Mouse (Mus musculus) forebrain, embryonic 10.5 days (tissue): ENCODE results near the gene Olfr1341. TPM values are rescaled to one million over a fixed set of nuclear protein-coding genes. Genes with fewer than 3 reads are reported as not detected.

Experiments
- DNase-seq: peaks from one replicate; pipeline ENCODE4 v3.0.0-alpha.2; 2017; ENCODE audit warnings: low spot score; ENCODE audit errors: extremely low spot score
- H3K27ac ChIP-seq: fragments of 300-500 bp; sonication (generic); 2 replicates; pipeline ENCODE4 v1.5.1; 2016; ENCODE audit warnings: mild to moderate bottlenecking
- H3K27me3 ChIP-seq: fragments of 300-500 bp; sonication (generic); 2 replicates; pipeline ENCODE4 v1.6.1; 2016; ENCODE audit warnings: mild to moderate bottlenecking; ENCODE audit not compliant: poor library complexity, severe bottlenecking
- H3K36me3 ChIP-seq: fragments of 300-500 bp; sonication (generic); replicated peaks from 2 replicates; pipeline ENCODE4 v1.6.1; 2016; ENCODE audit warnings: mild to moderate bottlenecking, moderate library complexity
- H3K4me1 ChIP-seq: fragments of 300-500 bp; sonication (generic); 2 replicates; pipeline ENCODE4 v1.6.1; 2016
- H3K4me3 ChIP-seq: fragments of 300-500 bp; sonication (generic); 2 replicates; pipeline ENCODE4 v1.5.1; 2016; ENCODE audit warnings: mild to moderate bottlenecking, moderate library complexity
- H3K9me3 ChIP-seq: fragments of 300-500 bp; sonication (generic); 2 replicates; pipeline ENCODE4 v1.6.1; 2016; ENCODE audit warnings: mild to moderate bottlenecking, moderate library complexity
- WGBS: fragments of 180-500 bp; shearing (Covaris S2); methylation state at CpG from one replicate; pipeline ENCODE4 v1.1.7; 2016; 5-methylcytosine and 5-hydroxymethylcytosine counted together
- polyA plus RNA-seq: library from polyadenylated mRNA; unstranded; fragments of >200 nt; fragmentation: Nextera tagmentation; extraction: Ambion mirVana; gene quantifications from 2 replicates; pipeline ENCODE4 v1.2.1, GENCODE M21; 2016

Gene Olfr1341
- polyA plus RNA-seq, 1 experiment from 2014 or later = not detected

DNA sequence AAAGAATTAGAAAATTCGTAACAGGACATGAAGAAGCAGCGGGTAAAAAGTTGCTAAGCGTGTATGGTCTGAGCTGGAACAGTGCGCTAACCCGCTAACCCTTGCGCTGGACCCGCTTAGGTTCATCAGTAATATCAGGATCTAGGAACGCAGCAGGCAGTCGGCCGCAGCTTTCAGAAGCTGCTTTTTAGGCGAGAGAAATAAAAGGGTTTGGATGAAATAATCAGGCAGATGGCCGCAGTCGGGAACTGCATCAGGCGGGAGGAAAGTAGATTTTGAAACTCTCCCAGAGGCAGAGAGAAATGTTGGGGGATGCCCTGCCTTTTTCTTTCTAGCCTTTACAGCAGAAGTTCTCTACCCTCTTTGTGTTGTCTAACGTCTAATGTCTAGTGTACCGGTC lies 38.6 kb downstream of the Olfr1341 start:
- no peaks in the 10 kb centered on the region for H3K36me3 ChIP-seq
- peaks cover 13% of the 10 kb centered on the region for H3K9me3 ChIP-seq
- peak overlapping the region; percentile 29; the same call in 1 of the 2 replicates for H3K4me3 ChIP-seq
- WGBS = 4% methylated on average over 16 of the region's 16 CpGs
- H3K27ac ChIP-seq = no peak overlapping the region
- H3K27me3 ChIP-seq = peaks cover 48% of the 10 kb centered on the region
- DNase-seq = no peak
- H3K4me1 ChIP-seq = peaks cover 16% of the 10 kb centered on the region

DNA sequence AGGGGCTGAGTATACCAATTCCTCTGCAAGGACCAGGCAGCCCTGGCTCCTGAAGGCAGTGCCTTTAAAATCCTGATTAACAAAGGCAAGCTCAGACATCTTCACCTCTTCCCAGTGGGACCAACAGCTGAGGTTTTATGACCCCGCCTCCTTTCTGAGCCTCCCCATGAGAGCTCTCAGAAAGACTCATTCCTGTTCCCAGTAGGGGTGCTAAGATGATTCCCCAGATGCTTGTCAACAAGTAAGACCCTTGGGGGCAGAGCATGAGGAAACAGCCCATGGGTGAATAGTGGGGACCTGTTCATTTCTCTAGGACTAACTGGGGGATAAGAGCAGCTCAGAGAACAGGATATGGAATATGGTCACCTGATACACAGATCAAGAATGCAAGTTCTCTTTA lies 55.3 kb downstream of the Olfr1341 start, which contains the start of gene Olfr1338:
TSS of gene Olfr1338 (minus strand) at position 101 of the 400 bp plus-strand sequence.
- H3K36me3 ChIP-seq = no peaks in the 10 kb centered on the region
- no peaks in the 10 kb centered on the region for H3K27me3 ChIP-seq
- no peaks in the 10 kb centered on the region for H3K4me1 ChIP-seq
- no peaks in the 10 kb centered on the region for H3K9me3 ChIP-seq
- no peak within 1 kb of the TSS for H3K27ac ChIP-seq
- no peak within 1 kb of the TSS for H3K4me3 ChIP-seq
- 91% methylated on average over 1 of the region's 1 CpGs for WGBS
- DNase-seq = no peak

Other genes with a start within 250 kb of the Olfr1341 start
- gene Mpl, start 246.0 kb upstream of the Olfr1341 start, polyA plus RNA-seq = 0.79 and 2.0 TPM in 2 replicates
- 12.8 and 13.6 TPM in 2 replicates for gene Tie1, start 213.5 kb upstream of the Olfr1341 start, polyA plus RNA-seq
- 1.1 and 2.1 TPM in 2 replicates for gene 2610528J11Rik, start 176.5 kb upstream of the Olfr1341 start, polyA plus RNA-seq
- 0.68 and 0.76 TPM in 2 replicates for gene Tmem125, start 159.5 kb upstream of the Olfr1341 start, polyA plus RNA-seq
- 0.73 and 0.94 TPM in 2 replicates for gene Cfap57, start 82.7 kb upstream of the Olfr1341 start, polyA plus RNA-seq
- gene Ebna1bp2, start 82.7 kb upstream of the Olfr1341 start, polyA plus RNA-seq = 210 and 221 TPM in 2 replicates
- not detected in 2 replicates for gene Olfr62, start 44.6 kb upstream of the Olfr1341 start, polyA plus RNA-seq
- gene Olfr1342, start 10.8 kb upstream of the Olfr1341 start, polyA plus RNA-seq = not detected in 2 replicates
- not detected in 2 replicates for gene Olfr1340, start 16.6 kb downstream of the Olfr1341 start, polyA plus RNA-seq
- gene Olfr1339, start 28.7 kb downstream of the Olfr1341 start, polyA plus RNA-seq = not detected in 2 replicates
- gene Olfr1338, start 55.2 kb downstream of the Olfr1341 start, polyA plus RNA-seq = not detected in 2 replicates
- not detected in 2 replicates for gene Olfr1337, start 79.1 kb downstream of the Olfr1341 start, polyA plus RNA-seq
- gene Olfr1335, start 106.4 kb downstream of the Olfr1341 start, polyA plus RNA-seq = not detected in 2 replicates
- not detected in 2 replicates for gene Olfr1333, start 132.8 kb downstream of the Olfr1341 start, polyA plus RNA-seq
- not detected in 2 replicates for gene Olfr1331, start 161.1 kb downstream of the Olfr1341 start, polyA plus RNA-seq
- gene Olfr1330, start 185.1 kb downstream of the Olfr1341 start, polyA plus RNA-seq = not detected in 2 replicates
- gene Olfr1329, start 213.9 kb downstream of the Olfr1341 start, polyA plus RNA-seq = not detected in 2 replicates
- gene Olfr1328, start 235.1 kb downstream of the Olfr1341 start, polyA plus RNA-seq = not detected in 2 replicates